Mouse (Mus musculus): Measurements from ENCODE around the gene Gm2a. TPM values are rescaled to one million over a fixed set of nuclear protein-coding genes. Genes with fewer than 3 reads are reported as not detected.

The Gm2a gene
- polyA plus RNA-seq, 1 experiment, result 37.2 TPM

DNA sequence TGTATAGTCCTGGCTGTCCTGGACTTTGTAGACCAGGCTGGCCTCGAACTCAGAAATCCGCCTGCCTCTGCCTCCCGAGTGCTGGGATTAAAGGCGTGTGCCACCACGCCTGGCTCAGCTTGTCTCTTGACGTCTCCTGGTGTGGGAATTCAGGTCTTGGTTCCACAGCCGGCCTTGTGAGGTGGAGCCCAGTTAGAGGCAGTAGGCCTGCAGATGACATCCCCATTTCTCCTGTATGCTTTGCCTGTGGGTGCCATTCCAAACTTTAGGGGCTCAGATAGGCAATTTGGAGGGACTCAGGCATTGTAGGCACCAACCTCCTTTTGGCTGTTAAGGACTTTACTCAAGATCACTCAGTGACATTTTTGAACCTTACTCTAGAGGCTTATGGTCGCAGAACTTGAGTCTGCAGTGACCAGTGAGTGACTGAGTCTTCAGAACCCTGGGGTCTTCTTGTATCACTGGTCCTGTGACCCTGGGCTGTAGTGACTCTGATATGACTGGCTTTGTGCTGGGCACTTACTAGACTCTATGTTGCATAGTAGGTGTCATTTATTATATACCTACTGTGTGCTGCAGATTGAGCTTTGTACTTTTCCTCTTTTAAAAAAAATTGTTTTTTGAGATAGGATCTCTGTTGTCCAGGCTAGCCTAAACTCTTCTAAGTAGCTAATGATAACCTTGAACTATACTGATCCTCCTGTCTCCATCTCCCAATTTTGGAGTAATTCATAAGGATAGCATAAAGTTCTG, 1.3 kb downstream of the Gm2a start:
- no peaks in the 10 kb centered on the region for H3K27me3 ChIP-seq (ENCODE audit: control insufficient read depth, insufficient read depth, low read length)
- H3K36me3 ChIP-seq (ENCODE audit: control insufficient read depth, insufficient read depth, low read length), result no peaks in the 10 kb centered on the region
- 65% methylated on average over 8 of the region's 8 CpGs for WGBS
- no peak overlapping the region for H3K27ac ChIP-seq (ENCODE audit: control insufficient read depth, insufficient read depth, low read length)
- peaks cover 18% of the 10 kb centered on the region for H3K4me1 ChIP-seq (replicated peaks; ENCODE audit: control insufficient read depth, insufficient read depth, low read length)
- TF ChIP-seq CTCF (IDR thresholded peaks at IDR 0.05; ENCODE audit: borderline replicate concordance, control insufficient read depth, extremely low read depth, insufficient read depth, low read length, poor library complexity) (no peak), POLR2A (IDR thresholded peaks at IDR 0.05; ENCODE audit: control insufficient read depth, extremely low read depth, insufficient read depth, low read length, poor library complexity) (no peak)
- no peak overlapping the region for H3K4me3 ChIP-seq (ENCODE audit: control insufficient read depth, insufficient read depth, low read length)
- no peak for DNase-seq

DNA sequence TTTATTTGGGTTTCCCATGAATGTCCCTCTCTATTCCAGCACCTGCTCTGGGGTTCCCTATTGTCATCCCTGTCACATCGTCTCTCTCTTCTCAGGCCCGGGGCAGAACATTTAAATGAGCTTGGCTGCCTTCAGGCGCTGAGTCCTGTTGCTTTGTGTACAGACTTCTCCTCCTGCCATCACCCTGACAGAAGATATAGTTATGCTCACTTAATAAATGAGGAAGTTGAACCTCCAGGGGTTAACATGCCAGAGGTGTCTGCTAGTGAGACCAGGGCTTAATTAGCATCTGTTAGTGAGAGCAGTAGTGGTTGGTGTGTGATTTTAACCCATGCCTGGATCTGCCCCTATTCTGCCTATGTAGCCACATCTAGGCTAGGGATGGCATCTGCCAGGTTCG, 2.0 kb downstream of the Gm2a start:
- WGBS, result 24% methylated on average over 4 of the region's 4 CpGs
- peaks cover 18% of the 10 kb centered on the region for H3K4me1 ChIP-seq (replicated peaks; ENCODE audit: control insufficient read depth, insufficient read depth, low read length)
- no peak overlapping the region for H3K27ac ChIP-seq (ENCODE audit: control insufficient read depth, insufficient read depth, low read length)
- H3K36me3 ChIP-seq (ENCODE audit: control insufficient read depth, insufficient read depth, low read length), result 0 out of 2 replicates have a peak, but pooled peaks cover 2% of the 10 kb centered on the region
- DNase-seq, result no peak
- no peaks in the 10 kb centered on the region for H3K27me3 ChIP-seq (ENCODE audit: control insufficient read depth, insufficient read depth, low read length)
- TF ChIP-seq POLR2A (IDR thresholded peaks at IDR 0.05; ENCODE audit: control insufficient read depth, extremely low read depth, insufficient read depth, low read length, poor library complexity) (no peak), CTCF (IDR thresholded peaks at IDR 0.05; ENCODE audit: borderline replicate concordance, control insufficient read depth, extremely low read depth, insufficient read depth, low read length, poor library complexity) (no peak)
- no peak overlapping the region for H3K4me3 ChIP-seq (ENCODE audit: control insufficient read depth, insufficient read depth, low read length)

DNA sequence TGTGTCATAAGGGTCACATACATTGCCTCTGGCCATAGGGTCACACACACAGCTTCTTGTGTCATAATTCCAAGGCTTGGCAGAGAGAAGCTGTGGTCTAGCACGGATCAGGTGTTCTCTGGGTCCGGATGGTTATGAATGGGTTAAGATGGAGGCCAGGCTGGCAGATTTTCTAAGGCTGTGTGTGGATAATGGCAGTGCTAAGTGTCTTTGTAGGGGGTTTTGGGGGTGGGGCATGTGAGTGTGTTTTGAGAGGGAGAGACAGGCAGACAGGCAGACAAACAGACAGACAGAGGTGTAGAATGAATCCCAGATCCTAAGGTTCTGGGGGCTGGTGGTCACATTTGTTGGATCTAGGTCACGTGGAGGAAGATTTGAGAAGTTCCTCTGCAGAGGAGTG, 4.1 kb downstream of the Gm2a start:
- Histone ChIP-seq H3K4me1 (replicated peaks; ENCODE audit: control insufficient read depth, insufficient read depth, low read length) (peaks cover 26% of the 10 kb centered on the region), H3K27me3 (ENCODE audit: control insufficient read depth, insufficient read depth, low read length) (no peaks in the 10 kb centered on the region), H3K4me3 (ENCODE audit: control insufficient read depth, insufficient read depth, low read length) (no peak overlapping the region), H3K27ac (ENCODE audit: control insufficient read depth, insufficient read depth, low read length) (no peak overlapping the region), H3K36me3 (ENCODE audit: control insufficient read depth, insufficient read depth, low read length) (0 out of 2 replicates have a peak, but pooled peaks cover 5% of the 10 kb centered on the region)
- no peak for TF ChIP-seq POLR2A (IDR thresholded peaks at IDR 0.05; ENCODE audit: control insufficient read depth, extremely low read depth, insufficient read depth, low read length, poor library complexity)
- no peak for TF ChIP-seq CTCF (IDR thresholded peaks at IDR 0.05; ENCODE audit: borderline replicate concordance, control insufficient read depth, extremely low read depth, insufficient read depth, low read length, poor library complexity)
- 96% methylated on average over 3 of the region's 3 CpGs for WGBS
- DNase-seq, result no peak

- peaks cover 29% of the 10 kb centered on the region for H3K4me1 ChIP-seq (replicated peaks; ENCODE audit: control insufficient read depth, insufficient read depth, low read length)
- no peaks in the 10 kb centered on the region for H3K27me3 ChIP-seq (ENCODE audit: control insufficient read depth, insufficient read depth, low read length)
- no peak overlapping the region for H3K4me3 ChIP-seq (ENCODE audit: control insufficient read depth, insufficient read depth, low read length)
- 0 out of 2 replicates have a peak, but pooled peaks cover 5% of the 10 kb centered on the region for H3K36me3 ChIP-seq (ENCODE audit: control insufficient read depth, insufficient read depth, low read length)
- no peak for DNase-seq
- no peak overlapping the region for H3K27ac ChIP-seq (ENCODE audit: control insufficient read depth, insufficient read depth, low read length)
- 89% methylated on average over 3 of the region's 3 CpGs for WGBS
- TF ChIP-seq POLR2A (IDR thresholded peaks at IDR 0.05; ENCODE audit: control insufficient read depth, extremely low read depth, insufficient read depth, low read length, poor library complexity) (no peak), CTCF (IDR thresholded peaks at IDR 0.05; ENCODE audit: borderline replicate concordance, control insufficient read depth, extremely low read depth, insufficient read depth, low read length, poor library complexity) (no peak)
Observed at GRCm38 (mm10) chr11:55103229-55103628, 5.3 kb downstream of the Gm2a start.

DNA sequence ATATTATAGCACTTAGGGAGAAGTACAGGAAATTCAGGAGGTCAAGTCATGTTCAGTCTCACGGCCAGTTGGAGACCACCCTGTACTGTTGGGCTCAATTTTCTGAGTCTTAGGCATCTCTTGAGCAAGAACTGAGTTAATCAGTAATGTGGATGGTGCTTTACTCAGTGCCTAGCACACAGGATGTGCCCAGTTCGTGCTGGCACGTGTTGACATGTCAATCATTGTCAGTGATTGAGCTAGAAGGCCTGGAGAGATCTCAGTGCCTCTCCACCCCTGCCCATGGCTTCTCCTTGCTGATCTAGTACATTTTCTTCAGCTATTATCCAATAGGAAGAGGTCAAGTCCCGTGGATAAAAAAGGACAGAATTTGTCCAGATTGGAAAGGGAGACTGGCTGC, 7.5 kb downstream of the Gm2a start:
- no peaks in the 10 kb centered on the region for H3K27me3 ChIP-seq (ENCODE audit: control insufficient read depth, insufficient read depth, low read length)
- DNase-seq, result no peak
- no peak overlapping the region for H3K27ac ChIP-seq (ENCODE audit: control insufficient read depth, insufficient read depth, low read length)
- H3K4me3 ChIP-seq (ENCODE audit: control insufficient read depth, insufficient read depth, low read length), result no peak overlapping the region
- WGBS, result 92% methylated on average over 4 of the region's 4 CpGs
- 0 out of 2 replicates have a peak, but pooled peaks cover 5% of the 10 kb centered on the region for H3K36me3 ChIP-seq (ENCODE audit: control insufficient read depth, insufficient read depth, low read length)
- peaks cover 17% of the 10 kb centered on the region for H3K4me1 ChIP-seq (replicated peaks; ENCODE audit: control insufficient read depth, insufficient read depth, low read length)
- no peak for TF ChIP-seq CTCF (IDR thresholded peaks at IDR 0.05; ENCODE audit: borderline replicate concordance, control insufficient read depth, extremely low read depth, insufficient read depth, low read length, poor library complexity)
- no peak for TF ChIP-seq POLR2A (IDR thresholded peaks at IDR 0.05; ENCODE audit: control insufficient read depth, extremely low read depth, insufficient read depth, low read length, poor library complexity)

- no peaks in the 10 kb centered on the region for H3K27me3 ChIP-seq (ENCODE audit: control insufficient read depth, insufficient read depth, low read length)
- TF ChIP-seq POLR2A (IDR thresholded peaks at IDR 0.05; ENCODE audit: control insufficient read depth, extremely low read depth, insufficient read depth, low read length, poor library complexity) (no peak), CTCF (IDR thresholded peaks at IDR 0.05; ENCODE audit: borderline replicate concordance, control insufficient read depth, extremely low read depth, insufficient read depth, low read length, poor library complexity) (no peak)
- no peak for DNase-seq
- WGBS, result 72% methylated on average over 1 of the region's 1 CpGs
- 0 out of 2 replicates have a peak, but pooled peaks cover 5% of the 10 kb centered on the region for H3K36me3 ChIP-seq (ENCODE audit: control insufficient read depth, insufficient read depth, low read length)
- peaks cover 17% of the 10 kb centered on the region for H3K4me1 ChIP-seq (replicated peaks; ENCODE audit: control insufficient read depth, insufficient read depth, low read length)
- no peak overlapping the region for H3K27ac ChIP-seq (ENCODE audit: control insufficient read depth, insufficient read depth, low read length)
- H3K4me3 ChIP-seq (ENCODE audit: control insufficient read depth, insufficient read depth, low read length), result no peak overlapping the region
Observed at GRCm38 (mm10) chr11:55106636-55107035, 8.7 kb downstream of the Gm2a start.

Data from thymus, adult 2 months (tissue).